ENCODE assay signal across 22 mouse cellular contexts in the genomic region with DNA sequence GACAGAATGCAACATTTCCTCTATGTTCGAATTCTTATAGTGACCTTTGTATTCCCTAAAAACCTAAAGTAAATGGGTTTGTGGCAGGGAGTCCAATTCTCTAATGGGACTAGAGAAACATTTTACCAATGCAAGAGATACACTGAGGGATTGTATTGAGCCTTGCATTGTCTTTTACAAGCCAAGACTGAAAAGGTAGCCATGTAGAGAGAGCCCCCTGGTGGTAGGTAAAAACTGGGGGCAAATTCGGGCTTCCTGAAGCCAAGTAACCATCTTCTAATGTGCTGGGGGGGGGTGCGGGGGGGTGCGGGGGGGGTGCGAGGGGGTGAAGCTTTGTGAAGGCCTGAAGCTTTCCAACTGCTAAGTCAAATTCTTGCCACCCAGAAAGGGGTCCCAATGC. TPM values are rescaled to one million over a fixed set of nuclear protein-coding genes. Genes with fewer than 3 reads are reported as not detected.
DNase-seq lines count a peak whose midpoint lies in the region; ATAC-seq and TF ChIP-seq lines count a peak whose summit lies in the region.
"Had no signal": no experiment of that assay in that cellular context is flagged by ENCODE, and none has a peak within 500 bp of the region (broad histone marks: within the 10 kb centered on the region; RNA-seq: fewer than 3 reads in every experiment).

No protein-coding gene starts in this region.

- ATAC-seq in heart, postnatal 0 days (ENCODE audit: insufficient read depth, low read depth), result no peak
- ATAC-seq in liver, postnatal 0 days, result no peak
- ATAC-seq in liver, embryonic 11.5 days (replicated peaks; ENCODE audit: low FRiP score), result no peak
- no peak for ATAC-seq in embryonic facial prominence, embryonic 12.5 days (ENCODE audit: insufficient number of reproducible peaks, insufficient read depth, low FRiP score, low TSS enrichment)
- ATAC-seq: forebrain, embryonic 13.5 days had no signal

- no peak for TF ChIP-seq POLR2A in CH12.LX (IDR thresholded peaks at IDR 0.05; ENCODE audit: low read depth, low read length)

- no peak overlapping the region for H3K9ac ChIP-seq in heart, postnatal 0 days (replicated peaks; ENCODE audit: low read depth, low read length)
- no peak overlapping the region for H3K9ac ChIP-seq in liver, postnatal 0 days (replicated peaks)
- no peak overlapping the region for H3K9ac ChIP-seq in liver, embryonic 11.5 days (ENCODE audit: low read depth, low read length)
- H3K9ac ChIP-seq in CH12.LX (ENCODE audit: insufficient read depth, low read depth), result no peak overlapping the region
- no peak overlapping the region for H3K9ac ChIP-seq in embryonic facial prominence, embryonic 12.5 days
- H3K9ac ChIP-seq: forebrain, embryonic 13.5 days; heart, embryonic 15.5 days; limb, embryonic 15.5 days; lung, embryonic 15.5 days; neural tube, embryonic 12.5 days had no signal

- H3K27me3 ChIP-seq in heart, postnatal 0 days (ENCODE audit: control insufficient read depth, insufficient read depth, low read length), result peaks cover 99% of the 10 kb centered on the region
- H3K27me3 ChIP-seq in liver, postnatal 0 days (ENCODE audit: insufficient read depth, low read length), result peaks cover 97% of the 10 kb centered on the region
- peaks cover 100% of the 10 kb centered on the region for H3K27me3 ChIP-seq in liver, embryonic 11.5 days (replicated peaks; ENCODE audit: control insufficient read depth, insufficient read depth, low read length)
- peaks cover 3% of the 10 kb centered on the region for H3K27me3 ChIP-seq in CH12.LX (replicated peaks)
- H3K27me3 ChIP-seq in embryonic facial prominence, embryonic 12.5 days, result peaks cover 86% of the 10 kb centered on the region

- no peaks in the 10 kb centered on the region for H3K36me3 ChIP-seq in heart, postnatal 0 days (replicated peaks; ENCODE audit: control insufficient read depth, insufficient read depth, low read length)
- no peaks in the 10 kb centered on the region for H3K36me3 ChIP-seq in liver, postnatal 0 days (replicated peaks; ENCODE audit: insufficient read depth, low read length)
- H3K36me3 ChIP-seq in liver, embryonic 11.5 days (ENCODE audit: control insufficient read depth, insufficient read depth, low read length), result no peaks in the 10 kb centered on the region
- no peaks in the 10 kb centered on the region for H3K36me3 ChIP-seq in CH12.LX (replicated peaks in 1 of 2; ENCODE audit: control insufficient read depth in 1 of 2, insufficient read depth in 1 of 2, low read length in 1 of 2)
- no peaks in the 10 kb centered on the region for H3K36me3 ChIP-seq in embryonic facial prominence, embryonic 12.5 days
- H3K36me3 ChIP-seq: heart, embryonic 15.5 days; limb, embryonic 15.5 days; lung, embryonic 15.5 days; neural tube, embryonic 12.5 days had no signal

- H3K27ac ChIP-seq in heart, postnatal 0 days (ENCODE audit: low read depth), result no peak overlapping the region
- no peak overlapping the region for H3K27ac ChIP-seq in liver, postnatal 0 days (ENCODE audit: low read depth)
- no peak overlapping the region for H3K27ac ChIP-seq in liver, embryonic 11.5 days (ENCODE audit: low read depth, low read length)
- no peak overlapping the region for H3K27ac ChIP-seq in CH12.LX (ENCODE audit: insufficient read depth, low read depth)
- H3K27ac ChIP-seq in embryonic facial prominence, embryonic 12.5 days, result no peak overlapping the region
- H3K27ac ChIP-seq: forebrain, embryonic 13.5 days; heart, embryonic 15.5 days; limb, embryonic 15.5 days; lung, embryonic 15.5 days; neural tube, embryonic 12.5 days had no signal

- H3K4me3 ChIP-seq in heart, postnatal 0 days (ENCODE audit: low read depth, low read length), result no peak overlapping the region
- H3K4me3 ChIP-seq in liver, postnatal 0 days (ENCODE audit: low read depth, low read length), result no peak overlapping the region
- no peak overlapping the region for H3K4me3 ChIP-seq in liver, embryonic 11.5 days (ENCODE audit: low read depth, low read length)
- no peak overlapping the region for H3K4me3 ChIP-seq in CH12.LX (replicated peaks in 1 of 3; ENCODE audit: low read depth in 2 of 3, low read length in 2 of 3, poor library complexity in 1 of 3)
- H3K4me3 ChIP-seq in embryonic facial prominence, embryonic 12.5 days, result 0 out of 2 replicates have a peak overlapping the region, but pooled peaks have one; percentile 50
- H3K4me3 ChIP-seq: forebrain, embryonic 13.5 days; heart, embryonic 15.5 days; limb, embryonic 15.5 days; lung, embryonic 15.5 days; neural tube, embryonic 12.5 days had no signal

- DNase-seq in heart, postnatal 0 days (ENCODE audit: low spot score), result no peak
- DNase-seq in heart, postnatal 36 days, result no peak
- DNase-seq in liver, postnatal 0 days, result no peak
- no peak for DNase-seq in liver, embryonic 11.5 days (ENCODE audit: low spot score)
- peak; percentile 15 for DNase-seq in CH12.LX (ENCODE audit: extremely low read depth)
- DNase-seq in heart, adult 9 months (ENCODE audit: low spot score in 2 of 2), result no peak
- DNase-seq: adrenal gland, postnatal 10 days; cerebellum, adult 11-12 months; kidney, adult 18-20 months; kidney, postnatal 36 days; thymus, adult 2 months had no signal

- in situ Hi-C loops in CH12.LX (cut with MboI; ENCODE audit: low pct_ligation_motif_present, low pct_unique_long_range_greater_than_20kb, low sequenced_read_pairs), result loop anchor here (25.0 kb wide), 1 partner anchor 323 kb away; no protein-coding TSS in a partner anchor

- peaks cover 13% of the 10 kb centered on the region for H3K4me1 ChIP-seq in heart, postnatal 0 days (ENCODE audit: control insufficient read depth, insufficient read depth)
- H3K4me1 ChIP-seq in liver, postnatal 0 days (ENCODE audit: insufficient read depth), result peaks cover 12% of the 10 kb centered on the region
- H3K4me1 ChIP-seq in liver, embryonic 11.5 days (replicated peaks; ENCODE audit: control insufficient read depth, insufficient read depth, low read length), result 0 out of 2 replicates have a peak, but pooled peaks cover 1% of the 10 kb centered on the region
- H3K4me1 ChIP-seq in CH12.LX (ENCODE audit: control insufficient read depth in 1 of 2, insufficient read depth in 2 of 2), result no peaks in the 10 kb centered on the region
- peaks cover 22% of the 10 kb centered on the region for H3K4me1 ChIP-seq in embryonic facial prominence, embryonic 12.5 days

- intact Hi-C loops in heart, postnatal 36 days (cut with DNase I), result loop anchor here (10.0 kb wide), 1 partner anchor 316 kb away; no protein-coding TSS in a partner anchor

- no peak for TF ChIP-seq EP300 in heart, postnatal 0 days (IDR thresholded peaks at IDR 0.05; ENCODE audit: low read depth)
- no peak for TF ChIP-seq EP300 in liver, postnatal 0 days (IDR thresholded peaks at IDR 0.05; ENCODE audit: low read depth)
- no peak for TF ChIP-seq EP300 in CH12.LX (IDR thresholded peaks at IDR 0.05; ENCODE audit: low read length)

- dilution Hi-C loops in CH12.LX (cut with MboI; ENCODE audit: extremely low pct_ligation_motif_present, extremely low pct_unique_long_range_greater_than_20kb, low sequenced_read_pairs), result no loop called here

- no peaks in the 10 kb centered on the region for H3K9me3 ChIP-seq in heart, postnatal 0 days (replicated peaks; ENCODE audit: control insufficient read depth, low read length)
- H3K9me3 ChIP-seq in liver, postnatal 0 days (ENCODE audit: low read length), result no peaks in the 10 kb centered on the region
- no peaks in the 10 kb centered on the region for H3K9me3 ChIP-seq in liver, embryonic 11.5 days (ENCODE audit: control insufficient read depth, low read length)
- peaks cover 16% of the 10 kb centered on the region for H3K9me3 ChIP-seq in CH12.LX (replicated peaks; ENCODE audit: low read length)
- H3K9me3 ChIP-seq in embryonic facial prominence, embryonic 12.5 days, result no peaks in the 10 kb centered on the region
- H3K9me3 ChIP-seq: forebrain, embryonic 13.5 days; heart, embryonic 15.5 days; limb, embryonic 15.5 days; lung, embryonic 15.5 days; neural tube, embryonic 12.5 days had no signal

- H3K4me2 ChIP-seq in heart, postnatal 0 days (ENCODE audit: low read depth, low read length), result no peak overlapping the region
- no peak overlapping the region for H3K4me2 ChIP-seq in liver, postnatal 0 days (ENCODE audit: low read depth, low read length)
- H3K4me2 ChIP-seq in liver, embryonic 11.5 days, result no peak overlapping the region
- H3K4me2 ChIP-seq in CH12.LX (ENCODE audit: insufficient read depth, low read depth, poor library complexity, severe bottlenecking), result no peak overlapping the region
- peak overlapping the region; percentile 9 for H3K4me2 ChIP-seq in embryonic facial prominence, embryonic 12.5 days (replicated peaks)
- H3K4me2 ChIP-seq: forebrain, embryonic 13.5 days; heart, embryonic 15.5 days; limb, embryonic 15.5 days; lung, embryonic 15.5 days; neural tube, embryonic 12.5 days had no signal

- peak; percentile 46 for TF ChIP-seq RAD21 in CH12.LX (IDR thresholded peaks at IDR 0.05; ENCODE audit: low read depth, low read length)

- TF ChIP-seq CTCF in heart, postnatal 0 days (IDR thresholded peaks at IDR 0.05; ENCODE audit: low read depth), result peak; percentile 24; the same call in 1 of the 2 replicates
- peak; percentile 35 for TF ChIP-seq CTCF in liver, postnatal 0 days (IDR thresholded peaks at IDR 0.05; ENCODE audit: low read depth)
- TF ChIP-seq CTCF in CH12.LX (conservative IDR thresholded peaks at IDR 0.05 in 1 of 2, IDR thresholded peaks at IDR 0.05 in 1 of 2; ENCODE audit: low read depth in 2 of 2, low read length in 2 of 2), result peak in 1 of 2 experiments; percentile 64; a peak in 2 of 4 replicates

- WGBS in heart, postnatal 0 days, result 18% methylated on average over 5 of the region's 5 CpGs
- WGBS in liver, postnatal 0 days (ENCODE audit: insufficient replicate concordance), result 20% methylated on average over 5 of the region's 5 CpGs
- WGBS in liver, embryonic 11.5 days, result 24% methylated on average over 5 of the region's 5 CpGs
- WGBS in embryonic facial prominence, embryonic 12.5 days, result 16% methylated on average over 5 of the region's 5 CpGs

- no peaks in the 10 kb centered on the region for H3K79me2 ChIP-seq in CH12.LX (replicated peaks; ENCODE audit: control insufficient read depth, extremely low read depth, insufficient read depth, poor library complexity, severe bottlenecking)

RNA-seq across cellular contexts. Expression of a gene that starts 5.3 kb away (rescaled TPM):
- total RNA-seq in heart, postnatal 0 days (2014; rRNA removed; ENCODE audit: low replicate concordance), result not detected in 2 replicates
- polyA plus RNA-seq in heart, postnatal 0 days (2015; fragmentation: Nextera tagmentation; extraction: Ambion mirVana), result not detected in 2 replicates
- not detected for total RNA-seq in heart, postnatal 36 days (2021)
- not detected in 2 replicates for polyA plus RNA-seq in liver, postnatal 0 days (2015; fragmentation: Nextera tagmentation; extraction: Ambion mirVana)
- not detected in 2 replicates for polyA plus RNA-seq in liver, embryonic 11.5 days (2014; fragmentation: Nextera tagmentation; extraction: Ambion mirVana)
- total RNA-seq in CH12.LX (2012; rRNA removed) (not detected in 2 replicates), CH12.LX (2014; rRNA removed) (not detected in 2 replicates)
- polyA plus RNA-seq in CH12.LX (2012; ENCODE audit: insufficient read length, low read depth), result not detected in 2 replicates
- 11.0 and 14.3 TPM in 2 replicates for polyA plus RNA-seq in embryonic facial prominence, embryonic 12.5 days (2016; fragmentation: Nextera tagmentation; extraction: Ambion mirVana)
- total RNA-seq: adrenal gland, postnatal 10 days; gastrocnemius, postnatal 4 days; megakaryocyte, adult 5-6 weeks had no signal
- polyA plus RNA-seq: heart, embryonic 15.5 days; lung, embryonic 15.5 days had no signal

RNA-seq across cellular contexts. Expression of a gene that starts 25.8 kb away (rescaled TPM):
- total RNA-seq in heart, postnatal 0 days (2014; rRNA removed; ENCODE audit: low replicate concordance), result 4.7 and 6.3 TPM in 2 replicates
- polyA plus RNA-seq in heart, postnatal 0 days (2015; fragmentation: Nextera tagmentation; extraction: Ambion mirVana), result 24.3 and 25.3 TPM in 2 replicates
- 1 to 10 TPM; 5.1 to 6.7 TPM for total RNA-seq in heart, postnatal 36 days (2021)
- 16.2 and 16.7 TPM in 2 replicates for polyA plus RNA-seq in liver, postnatal 0 days (2015; fragmentation: Nextera tagmentation; extraction: Ambion mirVana)
- 44.9 and 47.4 TPM in 2 replicates for polyA plus RNA-seq in liver, embryonic 11.5 days (2014; fragmentation: Nextera tagmentation; extraction: Ambion mirVana)
- 34.5 and 35.7 TPM in 2 replicates for total RNA-seq in CH12.LX (2012; rRNA removed)
- 52.4 and 57.9 TPM in 2 replicates for total RNA-seq in CH12.LX (2014; rRNA removed)
- 83.5 and 87.7 TPM in 2 replicates for polyA plus RNA-seq in CH12.LX (2012; ENCODE audit: insufficient read length, low read depth)
- 55.2 and 56.3 TPM in 2 replicates for polyA plus RNA-seq in embryonic facial prominence, embryonic 12.5 days (2016; fragmentation: Nextera tagmentation; extraction: Ambion mirVana)

RNA-seq across cellular contexts. Expression of a gene that starts 57.4 kb away (rescaled TPM):
- not detected in 2 replicates for total RNA-seq in heart, postnatal 0 days (2014; rRNA removed; ENCODE audit: low replicate concordance)
- polyA plus RNA-seq in heart, postnatal 0 days (2015; fragmentation: Nextera tagmentation; extraction: Ambion mirVana), result not detected in 2 replicates
- not detected for total RNA-seq in heart, postnatal 36 days (2021)
- not detected in 2 replicates for polyA plus RNA-seq in liver, postnatal 0 days (2015; fragmentation: Nextera tagmentation; extraction: Ambion mirVana)
- not detected in 2 replicates for polyA plus RNA-seq in liver, embryonic 11.5 days (2014; fragmentation: Nextera tagmentation; extraction: Ambion mirVana)
- total RNA-seq in CH12.LX (2012; rRNA removed) (not detected in 2 replicates), CH12.LX (2014; rRNA removed) (not detected in 2 replicates)
- polyA plus RNA-seq in CH12.LX (2012; ENCODE audit: insufficient read length, low read depth), result not detected in 2 replicates
- polyA plus RNA-seq in embryonic facial prominence, embryonic 12.5 days (2016; fragmentation: Nextera tagmentation; extraction: Ambion mirVana), result not detected in 2 replicates
- total RNA-seq: adrenal gland, postnatal 10 days; gastrocnemius, postnatal 4 days; layer of hippocampus, postnatal 14 days; left cerebral cortex, postnatal 25 days had no signal
- polyA plus RNA-seq: forebrain, embryonic 13.5 days; heart, embryonic 15.5 days; hindbrain, embryonic 11.5 days; limb, embryonic 15.5 days; lung, embryonic 15.5 days; neural tube, embryonic 12.5 days; thymus, adult 2 months had no signal

Comparison
In these comparisons a context has a peak if more than half of its experiments do, and no peak if none do; other contexts are left out.
1. RNA of a gene that starts 5.3 kb away (polyA plus RNA-seq): 11.0 to 14.3 TPM in embryonic facial prominence, embryonic 12.5 days; not detected in heart, postnatal 0 days, not detected in liver, postnatal 0 days, not detected in liver, embryonic 11.5 days and not detected in CH12.LX; every median in the first group is over 10 times any median in the second.